Mouse (Mus musculus) neural tube, embryonic 11.5 days (tissue): ENCODE data around the gene Pou3f3. TPM values are rescaled to one million over a fixed set of nuclear protein-coding genes. Genes with fewer than 3 reads are reported as not detected.
A peak's percentile ranks its signal among the peaks of the same experiment; 100 is the strongest.

Source experiments
- ATAC-seq: fragments of 200-750 bp; cut with Nextera tagmentation; 2 replicates; pipeline ENCODE4 v1.8.0; 2017; ENCODE audit warnings: moderate number of reproducible peaks, mild to moderate bottlenecking, moderate TSS enrichment, moderate library complexity; ENCODE audit not compliant: insufficient read depth, low FRiP score, low TSS enrichment
- DNase-seq: peaks from one replicate; pipeline ENCODE4 v3.0.0-alpha.2; 2015; ENCODE audit warnings: low spot score
- H3K27ac ChIP-seq: fragments of 300-500 bp; sonication (generic); 2 replicates; pipeline ENCODE4 v1.5.1; 2014; ENCODE audit warnings: low read depth, mild to moderate bottlenecking, low read length
- H3K27me3 ChIP-seq: fragments of 300-500 bp; sonication (generic); 2 replicates; pipeline ENCODE4 v1.6.1; 2014; ENCODE audit warnings: mild to moderate bottlenecking, low read length, mixed read lengths; ENCODE audit not compliant: control insufficient read depth, insufficient read depth
- H3K36me3 ChIP-seq: fragments of 300-500 bp; sonication (generic); 2 replicates; pipeline ENCODE4 v1.6.1; 2014; ENCODE audit warnings: mild to moderate bottlenecking, low read length, moderate library complexity, mixed read lengths; ENCODE audit not compliant: control insufficient read depth, insufficient read depth
- H3K4me1 ChIP-seq: fragments of 300-500 bp; sonication (generic); 2 replicates; pipeline ENCODE4 v1.6.1; 2014; ENCODE audit warnings: low read length, mixed read lengths; ENCODE audit not compliant: control insufficient read depth, insufficient read depth
- H3K4me2 ChIP-seq: fragments of 300-500 bp; sonication (generic); 2 replicates; pipeline ENCODE4 v1.6.1; 2014; ENCODE audit warnings: low read depth, mild to moderate bottlenecking, moderate library complexity
- H3K4me3 ChIP-seq: fragments of 300-500 bp; sonication (generic); 2 replicates; pipeline ENCODE4 v1.5.1; 2014; ENCODE audit warnings: low read depth, low read length
- H3K9ac ChIP-seq: fragments of 300-500 bp; sonication (generic); 2 replicates; pipeline ENCODE4 v1.6.1; 2014; ENCODE audit warnings: mild to moderate bottlenecking, low read length
- H3K9me3 ChIP-seq: fragments of 300-500 bp; sonication (generic); 2 replicates; pipeline ENCODE4 v1.6.1; 2016; ENCODE audit warnings: low read length; ENCODE audit not compliant: control insufficient read depth
- WGBS: fragments of 180-500 bp; shearing (Covaris S2); extraction: QIAGEN DNeasy Blood & Tissue Kit; methylation state at CpG from one replicate; pipeline ENCODE4 v1.1.7; 2014; 5-methylcytosine and 5-hydroxymethylcytosine counted together
- polyA plus RNA-seq: library from polyadenylated mRNA; unstranded; fragments of >200 nt; fragmentation: Nextera tagmentation; extraction: Ambion mirVana; gene quantifications from 2 replicates; pipeline ENCODE4 v1.2.1, GENCODE M21; 2014

The Pou3f3 gene
- polyA plus RNA-seq, 1 experiment from 2014 or later = 11.4 TPM

DNA sequence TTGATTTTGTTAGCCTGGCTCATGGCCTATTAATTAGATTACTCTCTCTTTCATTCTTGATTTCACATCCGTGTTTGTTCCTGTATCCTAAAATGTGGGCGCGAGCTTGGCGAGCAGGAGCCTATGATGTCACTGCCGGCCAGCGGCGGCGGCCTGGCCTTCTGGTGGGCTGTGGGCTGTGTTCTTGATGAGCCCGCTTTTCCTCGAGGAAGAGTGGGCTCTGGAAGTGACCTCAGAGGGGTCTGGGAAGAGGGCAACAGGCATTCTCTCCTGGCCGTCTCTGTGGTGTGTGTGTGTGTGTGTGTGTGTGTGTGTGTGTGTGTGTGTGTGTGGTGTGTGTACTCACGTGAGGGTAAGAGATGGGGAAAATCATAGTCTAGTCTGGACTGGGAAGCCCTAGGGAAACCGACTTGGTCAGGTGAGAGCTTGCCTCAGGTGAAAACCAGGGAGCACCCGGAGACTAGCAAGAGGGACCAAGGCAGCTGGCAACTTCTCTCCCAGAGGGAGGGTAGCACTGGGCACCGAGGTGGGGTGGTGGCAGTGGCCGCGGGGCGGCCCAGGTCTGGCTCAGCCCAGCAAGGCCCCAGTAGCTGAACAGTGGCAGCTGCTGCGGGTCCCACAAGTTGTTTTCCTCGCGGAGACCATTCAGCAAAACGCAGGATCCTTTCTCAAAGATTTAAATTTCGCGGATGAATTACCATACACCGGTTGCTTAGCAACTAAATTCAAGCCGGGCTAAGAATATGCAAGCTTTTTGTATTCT, 8.5 kb downstream of the Pou3f3 start:
- peaks cover 33% of the 10 kb centered on the region for H3K27me3 ChIP-seq
- peak overlapping the region; percentile 63 for H3K4me2 ChIP-seq
- ATAC-seq (peak; percentile 88), DNase-seq (peak; percentile 79)
- H3K9ac ChIP-seq = peak overlapping the region; percentile 52; the same call in 1 of the 2 replicates
- peak overlapping the region; percentile 25 for H3K4me3 ChIP-seq
- H3K9me3 ChIP-seq = no peaks in the 10 kb centered on the region
- WGBS = under 1% methylated on average over 26 of the region's 26 CpGs
- H3K36me3 ChIP-seq = 0 out of 2 replicates have a peak, but pooled peaks cover 2% of the 10 kb centered on the region
- H3K27ac ChIP-seq = peak overlapping the region; percentile 81
- H3K4me1 ChIP-seq = peaks cover 28% of the 10 kb centered on the region

DNA sequence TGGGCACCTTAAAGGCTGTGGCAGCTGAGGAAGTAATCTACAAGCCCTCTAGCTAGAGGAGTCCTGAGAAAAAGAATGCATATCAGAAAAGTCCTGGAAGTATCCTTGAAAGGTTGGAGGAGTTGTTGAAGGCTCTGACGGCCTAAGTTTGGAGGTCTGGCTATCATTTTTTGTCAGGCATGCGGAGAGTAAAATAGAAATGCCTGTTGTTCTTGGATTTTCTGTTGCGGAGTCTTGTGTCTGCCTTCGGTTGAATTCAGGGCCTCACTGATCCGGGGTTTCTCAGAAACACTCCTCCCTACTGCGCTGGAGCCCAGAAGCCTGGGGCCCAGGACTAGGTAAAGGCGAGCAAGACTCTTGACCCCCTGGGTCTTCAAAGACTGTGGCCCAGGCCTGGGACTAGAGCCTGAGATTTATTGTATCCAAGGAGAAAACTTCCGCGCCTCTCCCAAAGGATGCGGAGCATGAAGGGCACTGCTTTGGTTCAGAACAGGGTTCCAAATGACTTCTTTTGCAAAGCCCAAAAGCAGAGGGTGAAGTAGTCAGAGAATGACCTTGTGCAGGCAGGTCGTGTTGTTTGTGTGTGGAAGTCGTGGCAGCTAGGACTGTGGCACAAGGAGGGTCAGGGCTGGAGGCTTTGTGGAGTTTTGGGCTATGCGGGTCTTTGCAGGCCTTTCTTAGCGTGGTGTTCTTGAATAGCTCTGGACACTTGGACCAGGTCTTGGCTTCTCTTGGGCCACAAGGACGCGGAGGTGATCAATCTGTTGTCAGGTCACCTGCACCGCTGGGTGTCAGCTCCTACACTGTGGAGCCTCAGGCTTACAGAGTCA, 9.6 kb downstream of the Pou3f3 start:
- H3K4me3 ChIP-seq = peak overlapping the region; percentile 15
- 1% methylated on average over 17 of the region's 17 CpGs for WGBS
- DNase-seq (peak; percentile 52), ATAC-seq (no peak)
- peak overlapping the region; percentile 29 for H3K9ac ChIP-seq
- H3K27me3 ChIP-seq = peaks cover 38% of the 10 kb centered on the region
- H3K4me2 ChIP-seq = peak overlapping the region; percentile 36
- H3K36me3 ChIP-seq = no peaks in the 10 kb centered on the region
- H3K27ac ChIP-seq = peak overlapping the region; percentile 49
- peaks cover 33% of the 10 kb centered on the region for H3K4me1 ChIP-seq
- H3K9me3 ChIP-seq = no peaks in the 10 kb centered on the region

GRCm38 (mm10) chr1:42705811-42706160, 10.2 kb downstream of the Pou3f3 start:
- Histone ChIP-seq H3K27ac (peak overlapping the region; percentile 49; the same call in 1 of the 2 replicates), H3K4me1 (peaks cover 33% of the 10 kb centered on the region), H3K4me2 (peak overlapping the region; percentile 36), H3K36me3 (no peaks in the 10 kb centered on the region), H3K27me3 (peaks cover 42% of the 10 kb centered on the region), H3K4me3 (0 out of 2 replicates have a peak overlapping the region, but pooled peaks have one; percentile 10), H3K9me3 (no peaks in the 10 kb centered on the region), H3K9ac (peak overlapping the region; percentile 29; the same call in 1 of the 2 replicates)
- no peak for ATAC-seq
- WGBS = 3% methylated on average over 8 of the region's 8 CpGs
- no peak for DNase-seq

- Histone ChIP-seq H3K4me2 (peak overlapping the region; percentile 18), H3K9me3 (no peaks in the 10 kb centered on the region), H3K9ac (no peak overlapping the region), H3K27ac (no peak overlapping the region), H3K4me3 (no peak overlapping the region), H3K27me3 (peaks cover 45% of the 10 kb centered on the region), H3K36me3 (no peaks in the 10 kb centered on the region), H3K4me1 (peaks cover 33% of the 10 kb centered on the region)
- DNase-seq = no peak
- 3% methylated on average over 5 of the region's 5 CpGs for WGBS
- no peak for ATAC-seq
These were observed 11.6 kb downstream of the Pou3f3 start for GRCm38 (mm10) chr1:42707196-42707595.

DNA sequence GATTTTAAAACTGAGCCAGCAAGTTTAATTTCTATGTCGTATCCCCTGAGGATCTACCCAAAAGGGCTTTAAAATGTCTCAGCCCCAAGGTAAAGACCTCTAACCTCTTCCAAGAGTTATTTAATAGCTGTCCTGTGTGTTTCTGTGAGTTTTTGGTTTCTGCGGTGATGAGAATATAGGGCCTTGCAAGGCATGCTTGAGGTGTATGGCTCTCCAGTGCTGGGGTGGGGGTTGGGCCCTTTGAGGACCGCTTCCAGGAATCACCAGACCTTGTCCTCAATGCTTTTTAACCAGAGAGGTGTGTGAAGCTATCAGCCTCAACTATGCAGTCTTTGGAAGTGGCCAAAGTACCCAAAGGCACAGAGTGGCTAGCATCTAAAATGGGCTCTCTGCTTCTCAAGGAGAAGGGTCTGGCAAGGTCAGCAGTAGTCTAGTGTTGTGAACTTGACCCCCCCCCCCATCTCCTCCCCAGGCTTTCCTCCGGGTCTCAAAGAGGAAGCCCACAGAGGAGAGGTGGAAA, 12.1 kb downstream of the Pou3f3 start:
- Histone ChIP-seq H3K4me3 (no peak overlapping the region), H3K36me3 (no peaks in the 10 kb centered on the region), H3K4me2 (peak overlapping the region; percentile 18), H3K27me3 (peaks cover 44% of the 10 kb centered on the region), H3K9ac (no peak overlapping the region; the same call in 1 of the 2 replicates), H3K4me1 (peaks cover 33% of the 10 kb centered on the region), H3K27ac (no peak overlapping the region), H3K9me3 (no peaks in the 10 kb centered on the region)
- WGBS = 5% methylated on average over 4 of the region's 4 CpGs
- ATAC-seq = no peak
- no peak for DNase-seq

DNA sequence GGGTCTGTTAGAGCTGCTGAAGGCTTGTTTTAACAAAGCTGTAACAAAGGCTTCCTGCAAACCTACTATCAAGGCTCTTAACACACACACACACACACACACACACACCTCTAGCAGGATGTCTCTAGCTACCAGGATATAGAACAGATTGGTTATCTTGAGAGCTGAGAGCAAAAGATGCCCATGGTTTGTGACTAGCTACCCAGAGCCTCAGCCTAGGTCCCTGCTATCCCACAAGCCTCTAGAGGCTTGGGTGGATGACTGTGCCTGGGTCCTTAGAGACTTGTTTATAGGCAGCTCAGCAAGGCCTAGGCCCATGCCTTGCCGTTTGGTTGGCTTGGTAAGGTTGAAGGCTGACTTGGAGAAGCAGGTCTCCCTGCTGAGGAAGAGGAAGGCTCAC, 13.5 kb downstream of the Pou3f3 start:
- ATAC-seq (no peak), DNase-seq (no peak)
- Histone ChIP-seq H3K36me3 (no peaks in the 10 kb centered on the region), H3K4me1 (peaks cover 27% of the 10 kb centered on the region), H3K4me3 (no peak overlapping the region), H3K9ac (no peak overlapping the region; the same call in 1 of the 2 replicates), H3K9me3 (no peaks in the 10 kb centered on the region), H3K27ac (no peak overlapping the region), H3K4me2 (peak overlapping the region; percentile 15), H3K27me3 (peaks cover 37% of the 10 kb centered on the region)
- 35% methylated on average over 1 of the region's 1 CpGs for WGBS

GRCm38 (mm10) chr1:42709431-42710160, 14.0 kb downstream of the Pou3f3 start:
- Histone ChIP-seq H3K4me3 (no peak overlapping the region), H3K36me3 (no peaks in the 10 kb centered on the region), H3K9ac (no peak overlapping the region; the same call in 1 of the 2 replicates), H3K27ac (no peak overlapping the region), H3K4me1 (peaks cover 27% of the 10 kb centered on the region), H3K4me2 (peak overlapping the region; percentile 15), H3K27me3 (peaks cover 34% of the 10 kb centered on the region), H3K9me3 (no peaks in the 10 kb centered on the region)
- ATAC-seq (no peak), DNase-seq (no peak)
- 11% methylated on average over 7 of the region's 7 CpGs for WGBS

GRCm38 (mm10) chr1:42710234-42710633, 14.7 kb downstream of the Pou3f3 start:
- no peaks in the 10 kb centered on the region for H3K9me3 ChIP-seq
- H3K36me3 ChIP-seq = no peaks in the 10 kb centered on the region
- DNase-seq (no peak), ATAC-seq (no peak)
- 11% methylated on average over 4 of the region's 4 CpGs for WGBS
- H3K4me2 ChIP-seq = peak overlapping the region; percentile 42
- peaks cover 23% of the 10 kb centered on the region for H3K4me1 ChIP-seq
- H3K9ac ChIP-seq = peak overlapping the region; percentile 37; the same call in 1 of the 2 replicates
- H3K4me3 ChIP-seq = peak overlapping the region; percentile 40; the same call in 1 of the 2 replicates
- H3K27ac ChIP-seq = no peak overlapping the region
- peaks cover 35% of the 10 kb centered on the region for H3K27me3 ChIP-seq
